Mouse (Mus musculus) embryonic facial prominence, embryonic 13.5 days (tissue): ENCODE measurements around the gene Cryzl2. TPM values are rescaled to one million over a fixed set of nuclear protein-coding genes. Genes with fewer than 3 reads are reported as not detected.

Source experiments
- ATAC-seq: fragments of 200-750 bp; cut with Nextera tagmentation; 2 replicates; pipeline ENCODE4 v1.8.0; 2017; ENCODE audit warnings: low read depth; ENCODE audit not compliant: insufficient number of reproducible peaks, insufficient read depth, low FRiP score, low TSS enrichment
- H3K27ac ChIP-seq: fragments of 300-500 bp; sonication (generic); 2 replicates; pipeline ENCODE4 v1.5.1; 2015; ENCODE audit warnings: moderate library complexity, mild to moderate bottlenecking, inconsistent platforms
- H3K27me3 ChIP-seq: fragments of 300-500 bp; sonication (generic); 2 replicates; pipeline ENCODE4 v1.6.1; 2015; ENCODE audit warnings: mild to moderate bottlenecking, inconsistent platforms
- H3K36me3 ChIP-seq: fragments of 300-500 bp; sonication (generic); 2 replicates; pipeline ENCODE4 v1.6.1; 2015; ENCODE audit warnings: mild to moderate bottlenecking, inconsistent platforms
- H3K4me1 ChIP-seq: fragments of 300-500 bp; sonication (generic); 2 replicates; pipeline ENCODE4 v1.6.1; 2015; ENCODE audit warnings: inconsistent platforms
- H3K4me2 ChIP-seq: fragments of 300-500 bp; sonication (generic); 2 replicates; pipeline ENCODE4 v1.6.1; 2015; ENCODE audit warnings: moderate library complexity, mild to moderate bottlenecking, inconsistent platforms
- H3K4me3 ChIP-seq: fragments of 300-500 bp; sonication (generic); 2 replicates; pipeline ENCODE4 v1.5.1; 2015; ENCODE audit warnings: mild to moderate bottlenecking, inconsistent platforms
- H3K9ac ChIP-seq: fragments of 300-500 bp; sonication (generic); 2 replicates; pipeline ENCODE4 v1.6.1; 2015; ENCODE audit warnings: mild to moderate bottlenecking, inconsistent platforms
- H3K9me3 ChIP-seq: fragments of 300-500 bp; sonication (generic); 2 replicates; pipeline ENCODE4 v1.6.1; 2016; ENCODE audit warnings: inconsistent platforms
- WGBS: fragments of 180-500 bp; shearing (Covaris S2); methylation state at CpG from one replicate; pipeline ENCODE4 v1.1.7; 2015; ENCODE audit warnings: mixed read lengths; 5-methylcytosine and 5-hydroxymethylcytosine counted together
- polyA plus RNA-seq: library from polyadenylated mRNA; unstranded; fragments of >200 nt; fragmentation: Nextera tagmentation; extraction: Ambion mirVana; gene quantifications from 2 replicates; pipeline ENCODE4 v1.2.1, GENCODE M21; 2015

The Cryzl2 gene
- polyA plus RNA-seq, 1 experiment from 2014 or later: 9.3 TPM

GRCm38 (mm10) chr1:157452759-157453549 is 5.4 kb upstream of the Cryzl2 start:
- Histone ChIP-seq H3K27me3 (peaks cover 25% of the 10 kb centered on the region), H3K9me3 (no peaks in the 10 kb centered on the region), H3K27ac (no peak overlapping the region), H3K9ac (no peak overlapping the region), H3K4me2 (no peak overlapping the region), H3K4me3 (no peak overlapping the region), H3K4me1 (peaks cover 14% of the 10 kb centered on the region), H3K36me3 (no peaks in the 10 kb centered on the region)
- ATAC-seq: no peak
- WGBS: 36% methylated on average over 5 of the region's 5 CpGs

- Histone ChIP-seq H3K36me3 (no peaks in the 10 kb centered on the region), H3K4me2 (no peak overlapping the region), H3K4me3 (no peak overlapping the region), H3K9me3 (no peaks in the 10 kb centered on the region), H3K9ac (no peak overlapping the region), H3K4me1 (peaks cover 14% of the 10 kb centered on the region), H3K27me3 (peaks cover 11% of the 10 kb centered on the region), H3K27ac (no peak overlapping the region)
- 83% methylated on average over 6 of the region's 6 CpGs for WGBS
- no peak for ATAC-seq
Measured at GRCm38 (mm10) chr1:157454876-157455275, 3.5 kb upstream of the Cryzl2 start.

- Histone ChIP-seq H3K9me3 (no peaks in the 10 kb centered on the region), H3K4me3 (no peak overlapping the region), H3K4me1 (0 out of 2 replicates have a peak, but pooled peaks cover 6% of the 10 kb centered on the region), H3K27me3 (no peaks in the 10 kb centered on the region), H3K36me3 (no peaks in the 10 kb centered on the region), H3K4me2 (0 out of 2 replicates have a peak overlapping the region, but pooled peaks have one; percentile 65), H3K9ac (no peak overlapping the region), H3K27ac (no peak overlapping the region)
- no peak for ATAC-seq
- WGBS: 85% methylated on average over 3 of the region's 3 CpGs
Measured at GRCm38 (mm10) chr1:157457789-157458188, 588 bp upstream of the Cryzl2 start.

- ATAC-seq: no peak
Measured at GRCm38 (mm10) chr1:157459904-157460303, 1.5 kb downstream of the Cryzl2 start.

GRCm38 (mm10) chr1:157461276-157461675 is 2.9 kb downstream of the Cryzl2 start:
- Histone ChIP-seq H3K36me3 (no peaks in the 10 kb centered on the region), H3K4me1 (0 out of 2 replicates have a peak, but pooled peaks cover 6% of the 10 kb centered on the region), H3K4me2 (no peak overlapping the region), H3K27me3 (no peaks in the 10 kb centered on the region), H3K27ac (no peak overlapping the region), H3K4me3 (no peak overlapping the region), H3K9ac (no peak overlapping the region), H3K9me3 (no peaks in the 10 kb centered on the region)
- ATAC-seq: no peak
- 92% methylated on average over 5 of the region's 5 CpGs for WGBS

More at GRCm38 (mm10) chr1:157459904-157460303, 1.5 kb downstream of the Cryzl2 start:
- no peaks in the 10 kb centered on the region for H3K9me3 ChIP-seq
- WGBS: 82% methylated on average over 5 of the region's 5 CpGs
- no peak overlapping the region for H3K4me3 ChIP-seq
- no peak overlapping the region for H3K27ac ChIP-seq
- no peak overlapping the region for H3K9ac ChIP-seq
- no peak overlapping the region for H3K4me2 ChIP-seq
- no peaks in the 10 kb centered on the region for H3K27me3 ChIP-seq
- H3K4me1 ChIP-seq: 0 out of 2 replicates have a peak, but pooled peaks cover 6% of the 10 kb centered on the region
- no peaks in the 10 kb centered on the region for H3K36me3 ChIP-seq

- H3K9me3 ChIP-seq: no peaks in the 10 kb centered on the region
- no peak overlapping the region; the same call in 1 of the 2 replicates for H3K27ac ChIP-seq
- 58% methylated on average over 3 of the region's 3 CpGs for WGBS
- no peaks in the 10 kb centered on the region for H3K36me3 ChIP-seq
- H3K9ac ChIP-seq: no peak overlapping the region
- no peaks in the 10 kb centered on the region for H3K27me3 ChIP-seq
- H3K4me2 ChIP-seq: no peak overlapping the region
- no peak; the same call in 1 of the 2 replicates for ATAC-seq
- no peak overlapping the region for H3K4me3 ChIP-seq
- 0 out of 2 replicates have a peak, but pooled peaks cover 6% of the 10 kb centered on the region for H3K4me1 ChIP-seq
Measured at GRCm38 (mm10) chr1:157462336-157462735, 4.0 kb downstream of the Cryzl2 start.

GRCm38 (mm10) chr1:157465194-157465593 is 6.8 kb downstream of the Cryzl2 start:
- Histone ChIP-seq H3K27ac (no peak overlapping the region), H3K9me3 (no peaks in the 10 kb centered on the region), H3K4me1 (no peaks in the 10 kb centered on the region), H3K27me3 (no peaks in the 10 kb centered on the region), H3K4me2 (no peak overlapping the region), H3K9ac (no peak overlapping the region), H3K4me3 (no peak overlapping the region), H3K36me3 (no peaks in the 10 kb centered on the region)
- 80% methylated on average over 3 of the region's 3 CpGs for WGBS
- ATAC-seq: no peak

- Histone ChIP-seq H3K27ac (no peak overlapping the region), H3K36me3 (no peaks in the 10 kb centered on the region), H3K4me3 (no peak overlapping the region), H3K4me2 (no peak overlapping the region), H3K4me1 (no peaks in the 10 kb centered on the region), H3K27me3 (no peaks in the 10 kb centered on the region), H3K9me3 (no peaks in the 10 kb centered on the region), H3K9ac (no peak overlapping the region)
- no peak for ATAC-seq
- 94% methylated on average over 8 of the region's 8 CpGs for WGBS
Measured at GRCm38 (mm10) chr1:157467866-157468265, 9.5 kb downstream of the Cryzl2 start.

- Histone ChIP-seq H3K36me3 (no peaks in the 10 kb centered on the region), H3K4me3 (no peak overlapping the region), H3K9ac (no peak overlapping the region), H3K27ac (no peak overlapping the region), H3K4me2 (no peak overlapping the region), H3K27me3 (no peaks in the 10 kb centered on the region), H3K4me1 (no peaks in the 10 kb centered on the region), H3K9me3 (no peaks in the 10 kb centered on the region)
- no peak for ATAC-seq
- 85% methylated on average over 9 of the region's 9 CpGs for WGBS
Measured at GRCm38 (mm10) chr1:157470761-157471386, 12.5 kb downstream of the Cryzl2 start.

- no peaks in the 10 kb centered on the region for H3K4me1 ChIP-seq
- ATAC-seq: no peak
- H3K36me3 ChIP-seq: no peaks in the 10 kb centered on the region
- no peak overlapping the region for H3K27ac ChIP-seq
- H3K4me3 ChIP-seq: no peak overlapping the region
- no peaks in the 10 kb centered on the region for H3K9me3 ChIP-seq
- WGBS: 90% methylated on average over 7 of the region's 7 CpGs
- no peaks in the 10 kb centered on the region for H3K27me3 ChIP-seq
- no peak overlapping the region for H3K9ac ChIP-seq
- H3K4me2 ChIP-seq: no peak overlapping the region
Measured at GRCm38 (mm10) chr1:157472716-157473115, 14.3 kb downstream of the Cryzl2 start.

- ATAC-seq: no peak
- Histone ChIP-seq H3K9me3 (no peaks in the 10 kb centered on the region), H3K9ac (no peak overlapping the region), H3K4me1 (no peaks in the 10 kb centered on the region), H3K4me2 (no peak overlapping the region), H3K27ac (no peak overlapping the region), H3K4me3 (no peak overlapping the region), H3K27me3 (no peaks in the 10 kb centered on the region), H3K36me3 (no peaks in the 10 kb centered on the region)
- WGBS: 87% methylated on average over 8 of the region's 8 CpGs
Measured at GRCm38 (mm10) chr1:157474865-157475264, 16.5 kb downstream of the Cryzl2 start.

GRCm38 (mm10) chr1:157476231-157476630 is 17.9 kb downstream of the Cryzl2 start:
- 77% methylated on average over 2 of the region's 2 CpGs for WGBS

More at GRCm38 (mm10) chr1:157476231-157476630, 17.9 kb downstream of the Cryzl2 start:
- no peak for ATAC-seq
- Histone ChIP-seq H3K4me1 (peaks cover 9% of the 10 kb centered on the region; the same call in 1 of the 2 replicates), H3K9ac (no peak overlapping the region), H3K27ac (no peak overlapping the region), H3K4me3 (no peak overlapping the region), H3K27me3 (no peaks in the 10 kb centered on the region), H3K4me2 (no peak overlapping the region), H3K9me3 (no peaks in the 10 kb centered on the region), H3K36me3 (no peaks in the 10 kb centered on the region)
